Mouse (Mus musculus) lung, embryonic 16.5 days (tissue): ENCODE data around the gene Usp24. TPM values are rescaled to one million over a fixed set of nuclear protein-coding genes. Genes with fewer than 3 reads are reported as not detected.
A peak's percentile ranks its signal among the peaks of the same experiment; 100 is the strongest.

Experiments used
- ATAC-seq: fragments of 200-750 bp; cut with Nextera tagmentation; 2 replicates; pipeline ENCODE4 v1.8.0; 2017; ENCODE audit warnings: low read depth, mild to moderate bottlenecking, moderate library complexity
- H3K27ac ChIP-seq: fragments of 300-500 bp; sonication (generic); 2 replicates; pipeline ENCODE4 v1.5.1; 2014; ENCODE audit warnings: mild to moderate bottlenecking, control low read depth, low read length
- H3K27me3 ChIP-seq: fragments of 300-500 bp; sonication (generic); 2 replicates; pipeline ENCODE4 v1.6.1; 2014; ENCODE audit warnings: low read depth, low read length, mixed read lengths; ENCODE audit not compliant: control insufficient read depth, insufficient read depth
- H3K36me3 ChIP-seq: fragments of 300-500 bp; sonication (generic); 2 replicates; pipeline ENCODE4 v1.6.1; 2014; ENCODE audit warnings: low read length; ENCODE audit not compliant: control insufficient read depth, insufficient read depth
- H3K4me1 ChIP-seq: fragments of 300-500 bp; sonication (generic); replicated peaks from 2 replicates; pipeline ENCODE4 v1.6.1; 2014; ENCODE audit warnings: low read length, mixed read lengths; ENCODE audit not compliant: control insufficient read depth, insufficient read depth
- H3K4me2 ChIP-seq: fragments of 300-500 bp; sonication (generic); 2 replicates; pipeline ENCODE4 v1.6.1; 2014; ENCODE audit warnings: low read depth, low read length, control low read depth
- H3K4me3 ChIP-seq: fragments of 300-500 bp; sonication (generic); 2 replicates; pipeline ENCODE4 v1.5.1; 2014; ENCODE audit warnings: mild to moderate bottlenecking, low read length, control low read depth
- H3K9ac ChIP-seq: fragments of 300-500 bp; sonication (generic); 2 replicates; pipeline ENCODE4 v1.6.1; 2014; ENCODE audit warnings: low read length, control low read depth
- H3K9me3 ChIP-seq: fragments of 300-500 bp; sonication (generic); 2 replicates; pipeline ENCODE4 v1.6.1; 2016; ENCODE audit warnings: low read length; ENCODE audit not compliant: control insufficient read depth
- WGBS: fragments of 180-500 bp; shearing (Covaris S2); extraction: QIAGEN DNeasy Blood & Tissue Kit; methylation state at CpG from one replicate; pipeline ENCODE4 v1.1.7; 2014; 5-methylcytosine and 5-hydroxymethylcytosine counted together
- polyA plus RNA-seq: library from polyadenylated mRNA; unstranded; fragments of >200 nt; fragmentation: Nextera tagmentation; extraction: Ambion mirVana; gene quantifications from 2 replicates; pipeline ENCODE4 v1.2.1, GENCODE M21; 2015

Gene Usp24
- polyA plus RNA-seq, 1 experiment from 2014 or later = 4.4 TPM

- Histone ChIP-seq H3K9ac (no peak overlapping the region), H3K27ac (no peak overlapping the region), H3K27me3 (no peaks in the 10 kb centered on the region), H3K4me2 (no peak overlapping the region), H3K4me1 (no peaks in the 10 kb centered on the region), H3K4me3 (no peak overlapping the region), H3K36me3 (peaks cover 35% of the 10 kb centered on the region), H3K9me3 (no peaks in the 10 kb centered on the region)
- ATAC-seq = no peak
- WGBS = 74% methylated on average over 5 of the region's 5 CpGs
Observed at GRCm38 (mm10) chr4:106381131-106381530, 65.1 kb downstream of the Usp24 start.

GRCm38 (mm10) chr4:106389908-106390307 is 73.9 kb downstream of the Usp24 start:
- Histone ChIP-seq H3K4me2 (no peak overlapping the region), H3K27ac (no peak overlapping the region), H3K9ac (no peak overlapping the region), H3K9me3 (no peaks in the 10 kb centered on the region), H3K27me3 (no peaks in the 10 kb centered on the region), H3K36me3 (peaks cover 52% of the 10 kb centered on the region), H3K4me1 (no peaks in the 10 kb centered on the region), H3K4me3 (no peak overlapping the region)
- ATAC-seq = peak; percentile 36; the same call in 1 of the 2 replicates
- 76% methylated on average over 3 of the region's 3 CpGs for WGBS

- Histone ChIP-seq H3K4me3 (no peak overlapping the region), H3K9me3 (no peaks in the 10 kb centered on the region), H3K4me2 (no peak overlapping the region), H3K27me3 (no peaks in the 10 kb centered on the region), H3K4me1 (no peaks in the 10 kb centered on the region), H3K27ac (no peak overlapping the region), H3K36me3 (peaks cover 49% of the 10 kb centered on the region), H3K9ac (no peak overlapping the region)
- ATAC-seq = no peak
- WGBS = 91% methylated on average over 14 of the region's 14 CpGs
Observed at GRCm38 (mm10) chr4:106409621-106410020, 93.6 kb downstream of the Usp24 start.

GRCm38 (mm10) chr4:106419256-106419655 is 103.2 kb downstream of the Usp24 start:
- H3K9me3 ChIP-seq = no peaks in the 10 kb centered on the region
- H3K4me3 ChIP-seq = no peak overlapping the region
- H3K4me2 ChIP-seq = no peak overlapping the region
- peaks cover 6% of the 10 kb centered on the region for H3K36me3 ChIP-seq
- no peak for ATAC-seq
- H3K4me1 ChIP-seq = no peaks in the 10 kb centered on the region
- H3K27ac ChIP-seq = no peak overlapping the region
- no peak overlapping the region for H3K9ac ChIP-seq
- 76% methylated on average over 3 of the region's 3 CpGs for WGBS
- no peaks in the 10 kb centered on the region for H3K27me3 ChIP-seq

- no peaks in the 10 kb centered on the region for H3K27me3 ChIP-seq
- ATAC-seq = no peak
- no peaks in the 10 kb centered on the region for H3K9me3 ChIP-seq
- no peak overlapping the region for H3K4me2 ChIP-seq
- H3K4me1 ChIP-seq = no peaks in the 10 kb centered on the region
- no peak overlapping the region for H3K9ac ChIP-seq
- no peak overlapping the region for H3K27ac ChIP-seq
- 87% methylated on average over 6 of the region's 6 CpGs for WGBS
- H3K36me3 ChIP-seq = peaks cover 6% of the 10 kb centered on the region
- no peak overlapping the region for H3K4me3 ChIP-seq
Observed at GRCm38 (mm10) chr4:106419791-106420190, 103.8 kb downstream of the Usp24 start.

- 88% methylated on average over 3 of the region's 3 CpGs for WGBS
- no peak overlapping the region for H3K27ac ChIP-seq
- H3K9ac ChIP-seq = no peak overlapping the region
- H3K9me3 ChIP-seq = no peaks in the 10 kb centered on the region
- no peak for ATAC-seq
- H3K4me1 ChIP-seq = no peaks in the 10 kb centered on the region
- H3K4me2 ChIP-seq = no peak overlapping the region
- peaks cover 12% of the 10 kb centered on the region for H3K36me3 ChIP-seq
- no peaks in the 10 kb centered on the region for H3K27me3 ChIP-seq
- no peak overlapping the region for H3K4me3 ChIP-seq
Observed at GRCm38 (mm10) chr4:106422597-106422996, 106.6 kb downstream of the Usp24 start.

- no peak overlapping the region for H3K4me3 ChIP-seq
- no peak overlapping the region for H3K27ac ChIP-seq
- 89% methylated on average over 1 of the region's 1 CpGs for WGBS
- H3K27me3 ChIP-seq = no peaks in the 10 kb centered on the region
- no peaks in the 10 kb centered on the region for H3K4me1 ChIP-seq
- no peak for ATAC-seq
- H3K9ac ChIP-seq = no peak overlapping the region
- H3K36me3 ChIP-seq = peaks cover 10% of the 10 kb centered on the region
- H3K9me3 ChIP-seq = no peaks in the 10 kb centered on the region
- H3K4me2 ChIP-seq = no peak overlapping the region
Observed at GRCm38 (mm10) chr4:106424560-106424959, 108.5 kb downstream of the Usp24 start.

- WGBS = 62% methylated on average over 5 of the region's 5 CpGs
- H3K4me3 ChIP-seq = no peak overlapping the region
- H3K36me3 ChIP-seq = peaks cover 20% of the 10 kb centered on the region
- no peak overlapping the region for H3K27ac ChIP-seq
- no peaks in the 10 kb centered on the region for H3K9me3 ChIP-seq
- no peak overlapping the region for H3K9ac ChIP-seq
- no peak for ATAC-seq
- H3K4me1 ChIP-seq = no peaks in the 10 kb centered on the region
- H3K4me2 ChIP-seq = no peak overlapping the region
- no peaks in the 10 kb centered on the region for H3K27me3 ChIP-seq
Observed at GRCm38 (mm10) chr4:106426286-106426685, 110.3 kb downstream of the Usp24 start.

- Histone ChIP-seq H3K4me3 (no peak overlapping the region), H3K36me3 (peaks cover 28% of the 10 kb centered on the region), H3K27ac (no peak overlapping the region), H3K4me2 (no peak overlapping the region), H3K27me3 (no peaks in the 10 kb centered on the region), H3K4me1 (no peaks in the 10 kb centered on the region), H3K9ac (no peak overlapping the region), H3K9me3 (no peaks in the 10 kb centered on the region)
- 93% methylated on average over 6 of the region's 6 CpGs for WGBS
- no peak for ATAC-seq
Observed at GRCm38 (mm10) chr4:106428616-106429015, 112.6 kb downstream of the Usp24 start.

- H3K27ac ChIP-seq = no peak overlapping the region
- peaks cover 28% of the 10 kb centered on the region for H3K36me3 ChIP-seq
- no peak overlapping the region for H3K9ac ChIP-seq
- WGBS = 78% methylated on average over 7 of the region's 7 CpGs
- H3K4me3 ChIP-seq = no peak overlapping the region
- ATAC-seq = no peak
- no peak overlapping the region for H3K4me2 ChIP-seq
- H3K27me3 ChIP-seq = no peaks in the 10 kb centered on the region
- no peaks in the 10 kb centered on the region for H3K9me3 ChIP-seq
- no peaks in the 10 kb centered on the region for H3K4me1 ChIP-seq
Observed at GRCm38 (mm10) chr4:106429106-106429505, 113.1 kb downstream of the Usp24 start.
